Mouse (Mus musculus) forebrain, embryonic 13.5 days (tissue): Measurements from ENCODE around the gene Phactr3. TPM values are rescaled to one million over a fixed set of nuclear protein-coding genes. Genes with fewer than 3 reads are reported as not detected.

Experiments
- ATAC-seq: fragments of 200-750 bp; cut with Nextera tagmentation; 2 replicates; pipeline ENCODE4 v1.8.0; 2017
- H3K27ac ChIP-seq: fragments of 300-500 bp; sonication (generic); 2 replicates; pipeline ENCODE4 v1.5.1; 2015; ENCODE audit warnings: inconsistent platforms, mild to moderate bottlenecking, moderate library complexity
- H3K27me3 ChIP-seq: fragments of 300-500 bp; sonication (generic); 2 replicates; pipeline ENCODE4 v1.6.1; 2015; ENCODE audit warnings: mild to moderate bottlenecking, inconsistent platforms
- H3K36me3 ChIP-seq: fragments of 300-500 bp; sonication (generic); 2 replicates; pipeline ENCODE4 v1.6.1; 2015; ENCODE audit warnings: mild to moderate bottlenecking, inconsistent platforms; ENCODE audit not compliant: poor library complexity, severe bottlenecking
- H3K4me1 ChIP-seq: fragments of 300-500 bp; sonication (generic); 2 replicates; pipeline ENCODE4 v1.6.1; 2015; ENCODE audit warnings: inconsistent platforms
- H3K4me2 ChIP-seq: fragments of 300-500 bp; sonication (generic); 2 replicates; pipeline ENCODE4 v1.6.1; 2015; ENCODE audit warnings: inconsistent platforms, mild to moderate bottlenecking, moderate library complexity
- H3K4me3 ChIP-seq: fragments of 300-500 bp; sonication (generic); 2 replicates; pipeline ENCODE4 v1.5.1; 2015; ENCODE audit warnings: mild to moderate bottlenecking, inconsistent platforms
- H3K9ac ChIP-seq: fragments of 300-500 bp; sonication (generic); 2 replicates; pipeline ENCODE4 v1.6.1; 2015; ENCODE audit warnings: mild to moderate bottlenecking, inconsistent platforms
- H3K9me3 ChIP-seq: fragments of 300-500 bp; sonication (generic); replicated peaks from 2 replicates; pipeline ENCODE4 v1.6.1; 2016; ENCODE audit warnings: inconsistent platforms
- WGBS: fragments of 180-500 bp; shearing (Covaris S2); methylation state at CpG from one replicate; pipeline ENCODE4 v1.1.7; 2015; 5-methylcytosine and 5-hydroxymethylcytosine counted together
- polyA plus RNA-seq: library from polyadenylated mRNA; unstranded; fragments of >200 nt; fragmentation: Nextera tagmentation; extraction: Ambion mirVana; gene quantifications from 2 replicates; pipeline ENCODE4 v1.2.1, GENCODE M21; 2015

Gene Phactr3
- polyA plus RNA-seq, 1 experiment from 2014 or later: 27.0 TPM

DNA sequence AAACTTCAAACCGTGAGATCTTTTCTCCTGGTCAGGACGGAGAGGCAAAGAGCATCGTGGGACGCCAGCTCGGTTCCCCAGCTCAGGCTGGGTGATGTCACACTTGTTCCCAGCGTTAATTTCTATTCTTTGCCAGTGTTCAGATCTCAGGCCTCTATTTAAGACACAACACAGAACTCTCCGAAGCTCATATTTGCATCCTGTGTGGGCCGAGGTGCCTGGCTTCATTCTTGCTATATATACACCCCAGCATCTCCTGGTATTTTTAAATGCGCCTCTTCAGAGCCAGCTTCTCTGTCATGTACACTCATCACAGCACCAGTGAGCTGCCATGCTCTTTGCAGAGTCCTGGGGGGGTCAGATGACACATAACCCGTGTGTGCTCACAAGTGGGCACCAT is 85.7 kb downstream of the Phactr3 start:
- 87% methylated on average over 10 of the region's 10 CpGs for WGBS
- no peaks in the 10 kb centered on the region for H3K36me3 ChIP-seq
- H3K4me3 ChIP-seq: no peak overlapping the region
- no peak overlapping the region for H3K27ac ChIP-seq
- no peak overlapping the region for H3K9ac ChIP-seq
- no peaks in the 10 kb centered on the region for H3K9me3 ChIP-seq
- no peak overlapping the region for H3K4me2 ChIP-seq
- H3K27me3 ChIP-seq: no peaks in the 10 kb centered on the region
- no peaks in the 10 kb centered on the region for H3K4me1 ChIP-seq
- ATAC-seq: no peak

DNA sequence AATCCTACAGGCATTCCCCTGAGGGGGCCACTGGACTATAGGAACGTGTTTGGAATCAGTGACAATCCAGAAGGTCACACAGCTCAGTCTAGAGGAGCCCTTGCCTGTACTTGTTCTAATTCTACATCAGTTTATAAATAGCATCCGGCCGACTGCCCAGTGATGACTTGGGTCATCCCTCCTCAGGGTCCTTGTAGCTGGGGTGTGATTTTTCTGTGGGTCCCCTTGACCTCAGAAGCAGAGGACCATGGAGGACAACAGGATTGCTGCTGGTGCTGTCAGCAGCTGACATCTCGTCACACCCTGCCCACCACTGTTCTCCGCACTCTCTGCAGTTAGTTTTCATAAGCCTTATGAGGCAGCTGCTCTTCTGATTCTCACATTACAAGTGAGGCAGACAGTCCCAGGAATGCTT is 89.4 kb downstream of the Phactr3 start:
- Histone ChIP-seq H3K9ac (no peak overlapping the region), H3K4me1 (no peaks in the 10 kb centered on the region), H3K4me3 (no peak overlapping the region), H3K9me3 (no peaks in the 10 kb centered on the region), H3K27ac (no peak overlapping the region), H3K27me3 (no peaks in the 10 kb centered on the region), H3K4me2 (no peak overlapping the region), H3K36me3 (no peaks in the 10 kb centered on the region)
- 75% methylated on average over 5 of the region's 5 CpGs for WGBS
- ATAC-seq: no peak

DNA sequence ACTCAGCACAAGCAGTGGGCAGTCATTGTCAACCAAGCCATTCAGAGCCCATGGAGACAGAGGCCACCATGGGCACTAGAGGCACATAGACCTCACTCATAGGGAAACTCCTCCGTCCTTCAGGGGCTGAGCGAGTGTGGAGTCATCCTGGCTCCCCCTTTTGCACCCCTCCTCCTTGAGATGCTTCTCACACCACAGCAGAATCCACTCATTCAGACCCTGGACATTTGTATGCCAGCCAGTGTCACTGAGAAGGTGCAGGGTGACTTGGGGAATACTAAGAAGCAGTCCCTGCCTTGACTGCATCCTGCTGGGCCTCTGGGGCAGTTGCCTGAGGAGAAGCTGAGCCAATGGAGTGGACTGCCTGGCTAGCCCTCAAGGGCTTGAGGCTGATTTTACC is 95.1 kb downstream of the Phactr3 start:
- H3K9ac ChIP-seq: no peak overlapping the region
- H3K27ac ChIP-seq: no peak overlapping the region
- no peak for ATAC-seq
- no peaks in the 10 kb centered on the region for H3K27me3 ChIP-seq
- WGBS: 89% methylated on average over 2 of the region's 2 CpGs
- no peaks in the 10 kb centered on the region for H3K4me1 ChIP-seq
- no peaks in the 10 kb centered on the region for H3K36me3 ChIP-seq
- no peak overlapping the region for H3K4me2 ChIP-seq
- H3K4me3 ChIP-seq: no peak overlapping the region
- no peaks in the 10 kb centered on the region for H3K9me3 ChIP-seq

DNA sequence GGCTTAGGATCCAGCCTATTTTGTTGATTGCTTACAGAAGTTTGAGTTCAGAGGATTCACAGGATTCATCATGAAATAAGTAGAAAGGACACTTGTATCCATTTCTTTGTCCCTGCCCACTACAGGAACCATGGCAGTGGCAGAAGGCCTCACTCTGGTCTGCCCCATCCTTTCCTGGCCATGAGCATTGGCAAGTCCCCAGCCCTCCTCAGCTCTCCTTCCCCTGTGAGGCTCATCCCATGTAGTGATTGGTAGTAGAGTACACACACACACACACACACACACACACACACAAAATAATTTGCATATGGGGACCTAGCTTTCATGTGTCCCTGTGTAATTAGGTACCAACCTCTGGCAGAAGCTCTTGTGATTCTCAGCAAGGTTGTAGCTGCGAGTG is 95.8 kb downstream of the Phactr3 start:
- H3K27me3 ChIP-seq: no peaks in the 10 kb centered on the region
- no peak overlapping the region for H3K4me2 ChIP-seq
- no peak for ATAC-seq
- no peaks in the 10 kb centered on the region for H3K36me3 ChIP-seq
- no peak overlapping the region for H3K4me3 ChIP-seq
- H3K9ac ChIP-seq: no peak overlapping the region
- no peaks in the 10 kb centered on the region for H3K9me3 ChIP-seq
- WGBS: 97% methylated on average over 1 of the region's 1 CpGs
- H3K27ac ChIP-seq: no peak overlapping the region
- H3K4me1 ChIP-seq: 0 out of 2 replicates have a peak, but pooled peaks cover 1% of the 10 kb centered on the region

DNA sequence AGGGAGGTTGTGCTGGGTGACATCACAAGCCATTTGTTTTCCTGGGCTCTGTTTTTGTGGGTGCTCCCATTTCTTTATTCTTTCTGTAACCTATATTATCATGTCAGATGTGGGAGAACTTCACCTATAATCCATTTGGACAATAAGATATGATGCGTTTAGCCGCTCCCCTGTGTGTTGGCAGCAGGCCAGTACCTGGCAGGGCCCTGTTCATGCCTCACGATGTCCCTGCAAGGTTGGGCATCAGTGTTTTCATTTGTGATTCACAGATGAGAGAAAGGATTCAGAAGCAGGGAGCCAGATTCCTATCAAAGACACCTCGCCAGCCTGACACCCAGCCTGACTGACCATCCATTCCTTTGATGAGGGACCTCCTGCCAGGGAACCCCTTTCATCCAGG is 99.7 kb downstream of the Phactr3 start:
- H3K4me2 ChIP-seq: no peak overlapping the region
- H3K4me1 ChIP-seq: peaks cover 8% of the 10 kb centered on the region
- H3K27ac ChIP-seq: no peak overlapping the region
- ATAC-seq: no peak
- WGBS: 59% methylated on average over 4 of the region's 4 CpGs
- H3K4me3 ChIP-seq: no peak overlapping the region
- no peaks in the 10 kb centered on the region for H3K9me3 ChIP-seq
- no peak overlapping the region for H3K9ac ChIP-seq
- no peaks in the 10 kb centered on the region for H3K36me3 ChIP-seq
- H3K27me3 ChIP-seq: no peaks in the 10 kb centered on the region

DNA sequence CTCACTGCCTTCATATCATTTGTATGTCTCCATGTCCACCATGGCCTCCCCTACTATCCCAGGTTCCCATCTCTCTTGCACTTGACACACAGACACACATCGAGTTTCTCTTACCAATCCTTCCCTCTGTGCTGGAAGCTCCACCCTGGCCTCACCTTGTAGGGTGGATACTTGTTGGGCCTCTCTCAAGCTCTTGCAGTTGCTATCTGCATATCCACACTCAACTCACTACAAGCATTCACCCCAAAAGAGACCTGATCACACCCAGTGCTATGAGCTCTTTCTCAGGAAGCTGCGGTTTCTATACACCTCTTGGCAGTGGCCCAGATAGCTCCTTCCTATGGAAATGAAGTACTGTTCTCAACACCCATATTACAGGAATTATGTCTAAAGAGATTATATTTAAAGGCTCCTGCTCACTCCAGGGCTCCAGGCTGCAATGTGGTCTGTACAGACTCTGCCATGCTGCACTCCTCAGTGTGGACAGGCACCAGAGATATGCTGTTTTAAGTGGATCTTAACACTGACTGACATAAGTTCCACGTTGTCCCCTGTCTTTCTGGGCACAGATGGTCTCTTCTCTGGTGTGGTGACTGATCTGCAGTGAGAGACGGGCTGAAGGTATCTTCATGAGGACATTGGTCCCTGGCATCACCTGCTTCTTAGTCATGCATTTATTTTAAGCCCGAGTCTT is 100.8 kb downstream of the Phactr3 start:
- H3K9me3 ChIP-seq: no peaks in the 10 kb centered on the region
- no peaks in the 10 kb centered on the region for H3K36me3 ChIP-seq
- H3K9ac ChIP-seq: no peak overlapping the region
- no peaks in the 10 kb centered on the region for H3K27me3 ChIP-seq
- no peak overlapping the region for H3K4me2 ChIP-seq
- no peak overlapping the region for H3K4me3 ChIP-seq
- ATAC-seq: no peak
- 61% methylated on average over 5 of the region's 5 CpGs for WGBS
- H3K4me1 ChIP-seq: peaks cover 8% of the 10 kb centered on the region
- H3K27ac ChIP-seq: no peak overlapping the region

DNA sequence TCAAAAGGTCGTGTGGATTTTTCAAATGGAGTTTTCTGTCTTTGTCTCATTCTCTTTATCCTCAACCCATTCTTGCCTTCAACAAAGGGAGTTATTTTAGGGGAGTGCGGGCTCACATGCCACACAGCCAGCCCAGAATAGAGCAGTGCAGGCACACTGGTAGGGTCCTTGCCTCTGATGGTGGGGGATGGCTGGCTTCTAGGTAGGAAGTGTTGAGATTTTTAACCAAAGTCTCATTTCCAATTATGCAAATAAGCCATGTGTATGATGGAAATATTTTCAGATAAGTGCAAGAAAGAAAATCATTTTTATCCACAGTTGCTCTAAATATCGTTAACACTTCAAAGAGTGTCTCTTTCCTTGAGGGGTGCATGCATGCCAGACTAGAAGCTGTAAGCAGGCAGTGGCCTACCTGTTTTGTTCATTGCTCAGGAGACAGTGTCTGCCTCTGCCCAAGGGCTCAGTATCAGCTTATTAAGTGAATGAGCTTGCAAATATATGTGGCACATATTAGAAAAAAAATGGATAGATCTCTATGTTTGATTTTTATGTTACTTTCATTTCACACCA is 101.5 kb downstream of the Phactr3 start:
- ATAC-seq: no peak
- no peak overlapping the region for H3K27ac ChIP-seq
- 43% methylated on average over 3 of the region's 3 CpGs for WGBS
- no peaks in the 10 kb centered on the region for H3K27me3 ChIP-seq
- no peaks in the 10 kb centered on the region for H3K9me3 ChIP-seq
- no peak overlapping the region for H3K9ac ChIP-seq
- H3K4me3 ChIP-seq: no peak overlapping the region
- no peaks in the 10 kb centered on the region for H3K36me3 ChIP-seq
- H3K4me2 ChIP-seq: no peak overlapping the region
- H3K4me1 ChIP-seq: peaks cover 8% of the 10 kb centered on the region

DNA sequence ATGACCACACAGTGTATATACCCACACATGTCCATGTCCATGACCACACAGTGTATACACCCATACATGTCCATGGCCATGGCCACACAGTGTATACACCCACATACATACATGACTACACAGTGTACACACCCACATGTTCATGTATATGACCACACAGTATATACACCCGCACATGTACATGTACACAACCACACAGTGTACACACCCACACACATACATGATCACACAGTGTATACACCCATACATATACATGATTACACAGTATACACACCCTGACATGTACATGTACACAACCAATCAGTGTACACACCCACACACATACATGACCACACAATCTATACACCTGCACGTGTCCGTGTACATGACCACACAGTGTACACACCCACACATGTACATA is 102.2 kb downstream of the Phactr3 start:
- Histone ChIP-seq H3K36me3 (no peaks in the 10 kb centered on the region), H3K4me1 (peaks cover 8% of the 10 kb centered on the region), H3K9me3 (no peaks in the 10 kb centered on the region), H3K9ac (no peak overlapping the region), H3K4me2 (no peak overlapping the region), H3K27me3 (no peaks in the 10 kb centered on the region), H3K4me3 (no peak overlapping the region), H3K27ac (no peak overlapping the region)
- peak; percentile 61 for ATAC-seq
- WGBS: 96% methylated on average over 3 of the region's 3 CpGs

DNA sequence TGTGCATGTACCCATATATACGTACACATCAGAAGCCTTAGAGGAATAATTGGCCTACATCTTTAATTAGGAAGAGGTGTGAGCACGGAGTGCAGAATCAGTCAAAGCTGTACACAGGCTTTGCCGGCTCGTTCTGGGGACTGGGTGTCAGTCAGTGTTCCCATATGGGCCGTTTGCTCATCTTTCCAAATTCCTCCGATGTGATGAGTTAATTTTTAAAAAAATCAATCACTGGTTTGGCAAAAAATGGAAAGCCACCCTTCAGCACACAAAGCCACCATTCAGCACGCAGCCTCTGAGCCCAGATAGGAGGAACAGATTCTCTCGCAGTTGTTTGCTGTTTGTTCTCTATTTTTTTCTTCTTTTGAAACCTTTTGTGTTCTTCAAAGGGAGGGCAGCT is 110.5 kb downstream of the Phactr3 start:
- Histone ChIP-seq H3K27me3 (no peaks in the 10 kb centered on the region), H3K27ac (no peak overlapping the region), H3K4me3 (no peak overlapping the region), H3K9me3 (no peaks in the 10 kb centered on the region), H3K4me1 (no peaks in the 10 kb centered on the region), H3K36me3 (no peaks in the 10 kb centered on the region), H3K4me2 (no peak overlapping the region), H3K9ac (no peak overlapping the region)
- peak; percentile 33; the same call in 1 of the 2 replicates for ATAC-seq
- 67% methylated on average over 8 of the region's 8 CpGs for WGBS

DNA sequence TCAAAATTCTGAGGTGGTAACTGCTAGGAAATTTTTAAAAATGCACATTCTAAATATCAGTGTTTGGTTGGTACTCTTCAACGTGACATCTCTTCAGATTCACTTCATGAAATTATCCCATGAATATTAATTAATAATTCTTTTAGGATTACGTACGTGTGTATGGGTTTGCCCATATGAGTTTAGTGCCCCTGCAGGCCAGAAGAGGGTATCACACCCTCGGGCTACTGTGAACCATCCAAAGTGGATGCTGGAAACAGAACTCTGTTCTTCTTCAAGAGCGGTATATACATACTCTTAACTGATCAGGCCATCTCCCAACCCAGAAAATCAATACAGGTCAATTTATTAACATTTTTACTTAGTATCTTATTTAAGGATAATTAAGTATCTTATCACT is 114.7 kb downstream of the Phactr3 start:
- no peaks in the 10 kb centered on the region for H3K4me1 ChIP-seq
- no peaks in the 10 kb centered on the region for H3K36me3 ChIP-seq
- no peak for ATAC-seq
- WGBS: 73% methylated on average over 5 of the region's 5 CpGs
- no peak overlapping the region for H3K4me2 ChIP-seq
- H3K9ac ChIP-seq: no peak overlapping the region
- H3K27ac ChIP-seq: no peak overlapping the region
- no peaks in the 10 kb centered on the region for H3K27me3 ChIP-seq
- no peak overlapping the region for H3K4me3 ChIP-seq
- no peaks in the 10 kb centered on the region for H3K9me3 ChIP-seq

DNA sequence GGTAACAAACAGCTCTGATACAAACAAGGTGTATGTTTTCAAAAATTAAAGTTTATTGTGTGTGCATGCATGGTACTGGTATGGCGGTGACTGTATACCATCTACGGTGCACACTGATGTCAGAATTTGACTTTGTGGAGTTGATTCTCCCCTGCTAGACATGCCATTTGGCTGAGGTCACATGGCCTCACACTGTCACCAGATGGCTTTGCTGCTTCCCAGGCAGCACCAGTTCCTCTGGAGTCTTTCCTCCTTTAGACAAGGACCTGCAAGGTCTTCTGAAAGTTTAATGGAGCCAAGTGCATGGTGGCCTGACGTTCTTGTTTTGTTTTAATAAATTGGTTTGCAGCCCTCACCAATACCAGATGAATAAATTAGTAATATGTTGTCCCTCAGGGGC is 118.3 kb downstream of the Phactr3 start:
- no peaks in the 10 kb centered on the region for H3K9me3 ChIP-seq
- no peak for ATAC-seq
- WGBS: 89% methylated on average over 3 of the region's 3 CpGs

DNA sequence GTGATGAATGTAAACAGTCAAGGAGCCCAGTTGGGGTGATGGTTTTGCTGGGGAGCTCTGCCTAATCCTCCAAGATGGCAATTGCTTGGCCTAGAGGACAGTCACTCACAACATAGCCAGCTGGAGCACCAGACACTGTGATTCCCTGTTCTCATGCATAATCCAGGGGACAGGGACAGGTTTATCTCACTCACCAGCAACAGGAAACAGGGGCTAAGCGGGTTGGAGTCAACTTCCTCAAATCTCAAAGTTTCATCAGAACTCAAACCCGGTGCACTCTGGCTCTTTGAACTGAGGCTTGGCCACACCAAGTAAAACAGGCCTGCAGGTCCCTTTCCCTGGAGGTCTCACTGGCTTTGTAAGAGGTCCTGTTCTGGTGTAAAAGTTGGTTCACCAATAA is 119.7 kb downstream of the Phactr3 start:
- no peak overlapping the region for H3K4me2 ChIP-seq
- no peaks in the 10 kb centered on the region for H3K27me3 ChIP-seq
- WGBS: 93% methylated on average over 2 of the region's 2 CpGs
- no peak overlapping the region for H3K27ac ChIP-seq
- no peak overlapping the region for H3K4me3 ChIP-seq
- H3K9ac ChIP-seq: no peak overlapping the region
- no peaks in the 10 kb centered on the region for H3K36me3 ChIP-seq
- no peak for ATAC-seq
- no peaks in the 10 kb centered on the region for H3K4me1 ChIP-seq
- no peaks in the 10 kb centered on the region for H3K9me3 ChIP-seq

More for the DNA sequence above, 118.3 kb downstream of the Phactr3 start:
- H3K36me3 ChIP-seq: no peaks in the 10 kb centered on the region
- H3K4me1 ChIP-seq: no peaks in the 10 kb centered on the region
- no peak overlapping the region for H3K4me2 ChIP-seq
- H3K27me3 ChIP-seq: no peaks in the 10 kb centered on the region
- H3K9ac ChIP-seq: no peak overlapping the region
- no peak overlapping the region for H3K27ac ChIP-seq
- H3K4me3 ChIP-seq: no peak overlapping the region

DNA sequence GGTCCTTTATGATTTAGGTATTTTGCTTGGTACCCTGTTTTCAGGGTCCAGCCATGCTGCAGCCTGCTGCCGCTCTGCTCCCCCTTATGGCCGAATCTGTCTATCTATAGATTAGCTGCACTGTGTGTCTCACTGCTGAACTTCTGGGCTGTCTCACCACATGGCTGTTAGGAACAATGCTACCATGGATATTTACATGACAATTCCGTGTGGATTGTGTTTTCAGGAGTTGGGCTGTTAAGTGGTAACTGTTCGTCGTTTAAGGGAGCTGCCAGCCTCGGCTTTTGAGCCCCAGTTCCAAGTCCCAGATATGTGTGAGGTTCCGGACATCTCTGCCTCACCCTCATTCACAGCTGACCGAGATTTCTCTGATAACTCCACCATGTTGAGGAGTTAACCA is 122.1 kb downstream of the Phactr3 start:
- Histone ChIP-seq H3K27ac (no peak overlapping the region), H3K9me3 (no peaks in the 10 kb centered on the region), H3K27me3 (no peaks in the 10 kb centered on the region), H3K9ac (no peak overlapping the region), H3K4me2 (no peak overlapping the region), H3K4me1 (no peaks in the 10 kb centered on the region), H3K4me3 (no peak overlapping the region), H3K36me3 (no peaks in the 10 kb centered on the region)
- 66% methylated on average over 8 of the region's 8 CpGs for WGBS
- ATAC-seq: no peak
